Mouse (Mus musculus) lung, embryonic 14.5 days (tissue): ENCODE measurements at regions not wholly inside any gene's neighbourhood (a gene's known extent, or its start where the extent isn't known, plus 50 kb on each side); places are given as distances from the start of the nearest gene placed in this dataset.

Experiments used
- ATAC-seq: fragments of 200-750 bp; cut with Nextera tagmentation; 2 replicates; pipeline ENCODE4 v1.8.0; 2017; ENCODE audit warnings: mild to moderate bottlenecking, moderate TSS enrichment, moderate library complexity; ENCODE audit not compliant: insufficient read depth
- DNase-seq: peaks from one replicate; pipeline ENCODE4 v3.0.0-alpha.2; 2015
- H3K27ac ChIP-seq: fragments of 300-500 bp; sonication (generic); 2 replicates; pipeline ENCODE4 v1.5.1; 2014; ENCODE audit warnings: low read depth, mild to moderate bottlenecking, moderate library complexity
- H3K27me3 ChIP-seq: fragments of 300-500 bp; sonication (generic); 2 replicates; pipeline ENCODE4 v1.6.1; 2014; ENCODE audit warnings: low read length, control low read depth; ENCODE audit not compliant: insufficient read depth
- H3K36me3 ChIP-seq: fragments of 300-500 bp; sonication (generic); 2 replicates; pipeline ENCODE4 v1.6.1; 2014; ENCODE audit warnings: control low read depth; ENCODE audit not compliant: insufficient read depth
- H3K4me1 ChIP-seq: fragments of 300-500 bp; sonication (generic); 2 replicates; pipeline ENCODE4 v1.6.1; 2014; ENCODE audit warnings: antibody characterized with exemption, control low read depth; ENCODE audit not compliant: insufficient read depth
- H3K4me2 ChIP-seq: fragments of 300-500 bp; sonication (generic); 2 replicates; pipeline ENCODE4 v1.6.1; 2014; ENCODE audit warnings: mild to moderate bottlenecking
- H3K4me3 ChIP-seq: fragments of 300-500 bp; sonication (generic); 2 replicates; pipeline ENCODE4 v1.5.1; 2014; ENCODE audit warnings: low read depth, low read length
- H3K9ac ChIP-seq: fragments of 300-500 bp; sonication (generic); 2 replicates; pipeline ENCODE4 v1.6.1; 2014
- H3K9me3 ChIP-seq: fragments of 300-500 bp; sonication (generic); 2 replicates; pipeline ENCODE4 v1.6.1; 2016; ENCODE audit warnings: low read depth, low read length, control low read depth
- CTCF ChIP-seq: IDR thresholded peaks from 2 replicates; pipeline ENCODE4 v1.5.1; 2016; ENCODE audit warnings: antibody characterized with exemption, low read depth
- WGBS: fragments of 180-500 bp; shearing (Covaris S2); extraction: QIAGEN DNeasy Blood & Tissue Kit; methylation state at CpG from one replicate; pipeline ENCODE4 v1.1.7; 2014; 5-methylcytosine and 5-hydroxymethylcytosine counted together

DNA sequence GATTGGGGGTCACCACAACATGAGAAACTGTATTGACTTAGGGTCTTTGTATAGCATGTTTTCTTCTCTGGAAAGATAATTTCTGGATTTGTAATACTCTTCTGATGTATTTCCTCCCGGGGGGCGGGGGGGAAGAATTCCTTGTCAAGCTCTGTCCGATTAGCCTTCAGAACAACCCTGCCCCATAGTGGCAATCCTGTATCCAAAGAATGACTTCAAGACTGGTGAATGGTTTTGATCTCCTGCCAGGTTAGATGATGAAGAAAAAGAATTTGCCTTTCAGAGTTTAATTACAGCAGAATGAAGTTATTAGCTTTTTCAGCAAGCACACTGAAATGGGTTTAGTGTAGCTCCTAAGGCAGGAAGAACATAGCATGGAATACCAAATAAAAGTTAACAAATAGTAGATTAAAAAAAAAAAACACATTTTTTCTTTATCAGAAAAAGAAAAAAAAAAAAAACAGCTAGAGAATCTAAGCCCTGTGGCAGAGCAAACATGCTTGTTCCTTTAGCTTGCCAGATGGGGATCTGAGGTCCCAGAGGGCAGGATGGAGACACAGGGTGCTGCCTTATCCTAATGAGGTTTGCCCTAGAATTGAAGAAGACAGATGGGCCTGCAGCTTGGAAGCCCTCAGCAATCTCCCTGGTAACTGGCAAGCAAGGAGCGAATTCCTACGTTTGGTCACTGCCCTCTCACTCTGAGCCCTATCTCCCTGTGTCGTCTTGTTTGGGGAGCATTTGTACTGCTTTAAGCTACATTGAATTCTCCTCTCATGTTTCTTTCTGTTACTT, 280.9 kb upstream of the Gm9972 start:
- no peaks in the 10 kb centered on the region for H3K36me3 ChIP-seq
- ATAC-seq (no peak), DNase-seq (no peak)
- no peaks in the 10 kb centered on the region for H3K9me3 ChIP-seq
- H3K27me3 ChIP-seq = no peaks in the 10 kb centered on the region
- no peak overlapping the region for H3K4me3 ChIP-seq
- no peak overlapping the region for H3K27ac ChIP-seq
- no peak for TF ChIP-seq CTCF
- H3K4me1 ChIP-seq = no peaks in the 10 kb centered on the region
- 60% methylated on average over 6 of the region's 6 CpGs for WGBS
- no peak overlapping the region for H3K4me2 ChIP-seq
- H3K9ac ChIP-seq = no peak overlapping the region

DNA sequence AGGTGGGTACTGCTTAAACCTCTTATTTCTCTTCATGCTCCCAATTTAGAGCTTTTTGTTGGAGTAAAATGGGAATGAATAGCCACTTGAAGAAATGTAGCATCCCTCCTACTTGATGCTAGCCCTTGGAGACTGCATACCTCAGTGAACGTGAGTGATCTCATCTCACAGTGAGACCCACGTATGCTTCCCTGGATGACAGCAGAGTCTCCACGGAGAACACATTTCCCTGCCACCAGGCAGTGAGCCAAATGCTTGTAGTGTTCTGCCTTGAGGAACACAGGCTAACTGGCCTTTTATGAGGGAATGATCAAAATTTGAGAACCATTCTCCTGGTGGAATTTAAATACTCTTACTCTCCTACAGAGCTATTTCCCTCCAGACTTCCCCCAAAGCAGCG, 280.1 kb upstream of the Gm9972 start:
- DNase-seq = no peak
- Histone ChIP-seq H3K36me3 (no peaks in the 10 kb centered on the region), H3K27me3 (no peaks in the 10 kb centered on the region), H3K4me2 (no peak overlapping the region), H3K27ac (no peak overlapping the region), H3K9me3 (no peaks in the 10 kb centered on the region), H3K4me3 (no peak overlapping the region), H3K4me1 (no peaks in the 10 kb centered on the region), H3K9ac (no peak overlapping the region)
- no peak for ATAC-seq
- TF ChIP-seq CTCF = no peak
- WGBS = 46% methylated on average over 4 of the region's 4 CpGs

- H3K27me3 ChIP-seq = no peaks in the 10 kb centered on the region
- H3K4me1 ChIP-seq = no peaks in the 10 kb centered on the region
- TF ChIP-seq CTCF = no peak
- H3K4me2 ChIP-seq = no peak overlapping the region
- DNase-seq (no peak), ATAC-seq (no peak)
- no peak overlapping the region for H3K9ac ChIP-seq
- H3K4me3 ChIP-seq = no peak overlapping the region
- no peaks in the 10 kb centered on the region for H3K9me3 ChIP-seq
- no peak overlapping the region for H3K27ac ChIP-seq
- no peaks in the 10 kb centered on the region for H3K36me3 ChIP-seq
Measured at GRCm38 (mm10) chr11:42765213-42765612, 270.3 kb upstream of the Gm9972 start.

DNA sequence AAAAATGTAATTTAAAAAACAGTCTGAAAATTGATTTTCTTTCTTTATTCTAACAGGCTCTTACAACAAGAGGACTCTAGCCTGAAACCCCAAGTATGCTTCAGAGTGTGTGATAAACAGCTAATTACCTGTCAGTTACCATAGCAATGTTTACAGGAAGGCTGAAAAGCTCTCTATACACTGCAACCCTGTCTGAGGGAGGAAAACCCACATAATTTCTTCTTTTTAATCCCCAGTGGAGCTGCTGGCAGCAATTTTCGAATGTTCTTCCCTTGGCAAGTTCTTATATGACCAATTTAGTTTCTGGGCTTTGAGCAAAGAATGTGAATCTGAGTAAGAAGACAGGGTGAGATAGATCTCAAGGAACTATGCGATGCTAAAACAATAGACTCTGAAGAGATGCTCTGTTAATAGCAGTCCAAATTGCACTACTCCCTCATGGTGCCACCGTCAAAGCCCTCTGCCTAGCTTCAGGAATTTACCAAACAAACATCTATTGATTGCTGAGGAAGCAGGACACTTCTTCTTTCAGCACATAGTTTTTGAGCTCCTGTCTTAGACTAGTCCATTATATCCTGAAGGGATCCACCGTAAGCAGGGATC, 260.4 kb upstream of the Gm9972 start:
- no peak overlapping the region for H3K9ac ChIP-seq
- H3K4me3 ChIP-seq = no peak overlapping the region
- no peak for TF ChIP-seq CTCF
- ATAC-seq = no peak
- no peak for DNase-seq
- no peaks in the 10 kb centered on the region for H3K27me3 ChIP-seq
- no peaks in the 10 kb centered on the region for H3K4me1 ChIP-seq
- H3K4me2 ChIP-seq = no peak overlapping the region
- H3K9me3 ChIP-seq = no peaks in the 10 kb centered on the region
- no peak overlapping the region for H3K27ac ChIP-seq
- H3K36me3 ChIP-seq = no peaks in the 10 kb centered on the region
- WGBS = 68% methylated on average over 4 of the region's 4 CpGs

- DNase-seq (no peak), ATAC-seq (no peak)
- Histone ChIP-seq H3K27me3 (no peaks in the 10 kb centered on the region), H3K36me3 (no peaks in the 10 kb centered on the region), H3K9me3 (no peaks in the 10 kb centered on the region), H3K4me1 (no peaks in the 10 kb centered on the region), H3K27ac (no peak overlapping the region), H3K4me3 (no peak overlapping the region), H3K4me2 (no peak overlapping the region), H3K9ac (no peak overlapping the region)
- WGBS = 70% methylated on average over 1 of the region's 1 CpGs
- TF ChIP-seq CTCF = no peak
Measured at GRCm38 (mm10) chr11:42811487-42811886, 224.1 kb upstream of the Gm9972 start.

GRCm38 (mm10) chr11:42815753-42816152, 219.8 kb upstream of the Gm9972 start:
- Histone ChIP-seq H3K4me1 (no peaks in the 10 kb centered on the region), H3K27ac (no peak overlapping the region), H3K36me3 (no peaks in the 10 kb centered on the region), H3K9me3 (no peaks in the 10 kb centered on the region), H3K4me2 (no peak overlapping the region), H3K9ac (no peak overlapping the region), H3K4me3 (no peak overlapping the region), H3K27me3 (no peaks in the 10 kb centered on the region)
- no peak for TF ChIP-seq CTCF
- ATAC-seq (no peak), DNase-seq (no peak)
- WGBS = 58% methylated on average over 2 of the region's 2 CpGs

GRCm38 (mm10) chr11:42822835-42823234, 212.7 kb upstream of the Gm9972 start:
- Histone ChIP-seq H3K27me3 (no peaks in the 10 kb centered on the region), H3K9me3 (no peaks in the 10 kb centered on the region), H3K27ac (no peak overlapping the region), H3K9ac (no peak overlapping the region), H3K4me2 (no peak overlapping the region), H3K36me3 (no peaks in the 10 kb centered on the region), H3K4me3 (no peak overlapping the region), H3K4me1 (no peaks in the 10 kb centered on the region)
- WGBS = 48% methylated on average over 1 of the region's 1 CpGs
- ATAC-seq (no peak), DNase-seq (no peak)
- no peak for TF ChIP-seq CTCF
